Mouse (Mus musculus): ENCODE data around the gene Hoxd8. TPM values are rescaled to one million over a fixed set of nuclear protein-coding genes. Genes with fewer than 3 reads are reported as not detected.

Gene Hoxd8
- polyA plus RNA-seq, 1 experiment from 2014 or later = 0.04 TPM

DNA sequence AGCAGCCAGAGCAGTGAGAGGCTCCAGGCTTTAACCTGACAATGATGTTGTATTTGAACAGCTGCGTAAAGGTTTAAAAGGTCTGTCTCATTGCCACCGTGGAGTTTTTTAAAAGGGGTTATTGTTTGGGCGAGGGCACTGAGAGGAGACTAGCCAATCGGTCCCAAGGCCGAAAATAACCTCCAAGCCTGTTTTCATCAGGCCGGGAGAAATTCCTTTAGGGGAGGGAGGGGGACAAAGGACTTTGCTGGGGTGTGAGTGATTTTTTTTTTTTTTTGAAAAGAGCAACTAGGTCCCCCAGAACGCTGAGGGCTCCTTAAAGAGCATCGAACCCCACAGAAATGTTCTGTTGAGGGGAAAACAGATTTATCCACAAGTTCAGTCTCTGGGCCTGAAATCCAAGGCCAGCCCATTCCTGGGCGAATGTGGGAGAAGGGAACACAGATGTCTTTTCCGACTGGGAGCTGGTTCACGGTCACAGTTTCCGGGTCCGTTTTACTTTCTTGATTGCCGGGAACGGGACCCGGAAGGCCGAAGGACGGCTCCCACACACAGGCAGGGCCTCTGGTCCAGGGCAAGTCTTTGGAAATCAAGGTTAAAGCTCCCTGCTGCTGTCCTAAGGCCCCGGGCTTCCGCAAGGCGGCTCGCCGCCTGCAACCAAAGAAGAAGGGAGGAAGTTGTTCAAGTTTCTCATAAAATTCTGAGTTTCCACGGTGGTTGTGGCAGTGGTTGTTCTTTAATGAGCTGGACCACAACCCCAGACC lies 14.7 kb upstream of the Hoxd8 start:
- Histone ChIP-seq H3K9me3 (replicated peaks; ENCODE audit: control insufficient read depth, low read length) (no peaks in the 10 kb centered on the region), H3K36me3 (ENCODE audit: control insufficient read depth, insufficient read depth) (no peaks in the 10 kb centered on the region), H3K9ac (ENCODE audit: low read depth, low read length) (no peak overlapping the region), H3K4me2 (ENCODE audit: low read depth, low read length) (no peak overlapping the region), H3K27ac (ENCODE audit: low read length) (no peak overlapping the region), H3K4me3 (ENCODE audit: low read depth, low read length) (no peak overlapping the region), H3K4me1 (ENCODE audit: control insufficient read depth, low read depth, low read length) (no peaks in the 10 kb centered on the region), H3K27me3 (ENCODE audit: control insufficient read depth, insufficient read depth, low read depth, low read length) (peaks cover 91% of the 10 kb centered on the region)
- ATAC-seq (ENCODE audit: low read depth) = no peak
- 1% methylated on average over 24 of the region's 24 CpGs for WGBS (ENCODE audit: insufficient replicate concordance)

DNA sequence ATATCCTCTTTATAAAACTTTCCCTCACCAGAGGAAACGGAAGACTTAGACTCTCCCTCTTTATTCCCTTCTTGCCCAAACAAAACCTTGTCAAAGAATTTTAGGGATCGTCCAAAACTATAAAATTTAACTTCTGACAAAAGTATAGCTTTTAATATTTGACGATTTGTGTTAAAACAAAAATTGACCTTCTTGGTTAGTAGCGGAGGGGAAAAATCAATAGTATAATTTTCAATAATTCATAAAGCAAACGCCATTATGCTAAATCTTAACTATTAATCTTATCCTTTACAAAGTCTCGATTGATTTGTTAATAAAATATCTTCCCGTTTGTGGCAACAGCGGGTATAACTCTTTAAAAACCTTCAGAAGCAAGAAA lies 14.1 kb upstream of the Hoxd8 start:
- Histone ChIP-seq H3K9ac (ENCODE audit: low read depth, low read length) (no peak overlapping the region), H3K4me1 (ENCODE audit: control insufficient read depth, low read depth, low read length) (no peaks in the 10 kb centered on the region), H3K27ac (ENCODE audit: low read length) (no peak overlapping the region), H3K9me3 (replicated peaks; ENCODE audit: control insufficient read depth, low read length) (no peaks in the 10 kb centered on the region), H3K27me3 (ENCODE audit: control insufficient read depth, insufficient read depth, low read depth, low read length) (peaks cover 91% of the 10 kb centered on the region), H3K4me2 (ENCODE audit: low read depth, low read length) (no peak overlapping the region), H3K36me3 (ENCODE audit: control insufficient read depth, insufficient read depth) (no peaks in the 10 kb centered on the region), H3K4me3 (ENCODE audit: low read depth, low read length) (no peak overlapping the region)
- no peak for ATAC-seq (ENCODE audit: low read depth)
- 6% methylated on average over 8 of the region's 8 CpGs for WGBS (ENCODE audit: insufficient replicate concordance)

DNA sequence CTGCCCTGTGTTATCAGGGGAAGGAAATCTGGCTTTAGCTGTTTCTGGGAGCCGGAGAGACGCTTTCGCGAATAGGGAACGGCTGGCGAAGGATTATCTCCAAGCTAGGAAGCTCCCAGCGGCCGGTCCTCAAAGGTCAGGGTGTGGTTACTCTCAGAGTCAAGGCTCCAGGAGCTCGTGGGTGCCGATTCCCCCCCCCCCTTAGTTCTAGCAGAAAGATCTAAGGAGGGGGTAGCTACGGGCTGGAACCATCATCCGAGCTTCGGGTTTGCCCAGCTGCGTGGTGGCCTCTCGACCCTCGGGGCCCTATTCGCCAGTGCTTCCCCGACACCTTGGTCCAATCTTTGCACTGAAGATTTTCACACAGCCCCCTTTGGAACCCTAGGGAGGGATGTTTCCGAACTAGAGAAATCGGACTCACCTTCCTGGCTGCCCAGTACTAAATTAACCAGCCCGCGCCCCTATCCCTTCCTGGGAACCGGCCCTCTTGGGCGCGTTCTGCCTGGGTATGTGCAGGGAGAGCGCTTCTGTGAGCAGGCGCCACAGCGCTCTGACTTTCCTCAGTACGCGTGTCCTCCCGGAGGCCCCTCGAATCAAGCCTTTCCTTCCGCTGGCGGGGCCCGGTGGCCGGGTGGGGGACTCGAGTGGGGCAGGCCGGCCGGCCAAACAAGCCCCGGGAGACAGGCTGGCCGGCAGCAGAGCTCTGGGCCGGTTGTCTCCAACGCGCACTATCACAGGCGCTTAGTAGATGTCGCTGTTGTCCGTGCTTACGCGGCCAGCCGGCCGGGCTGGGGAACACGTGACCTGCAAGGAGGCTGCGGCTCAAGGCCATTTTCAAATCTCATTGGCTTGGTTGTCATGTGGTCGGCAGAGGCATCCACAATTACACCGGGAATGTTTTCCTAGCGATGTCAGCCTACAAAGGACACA lies 13.1 kb upstream of the Hoxd8 start, which contains the start of gene Hoxd10:
Gene Hoxd10, plus strand, starts transcription at position 903 of the 930 bp plus-strand sequence.
- H3K4me2 ChIP-seq (ENCODE audit: low read depth, low read length) = no peak within 1 kb of the TSS
- no peak within 1 kb of the TSS for H3K27ac ChIP-seq (ENCODE audit: low read length)
- no peak within 1 kb of the TSS for H3K9ac ChIP-seq (ENCODE audit: low read depth, low read length)
- ATAC-seq (ENCODE audit: low read depth) = no peak
- no peaks in the 10 kb centered on the region for H3K4me1 ChIP-seq (ENCODE audit: control insufficient read depth, low read depth, low read length)
- no peaks in the 10 kb centered on the region for H3K36me3 ChIP-seq (ENCODE audit: control insufficient read depth, insufficient read depth)
- no peak within 1 kb of the TSS for H3K4me3 ChIP-seq (ENCODE audit: low read depth, low read length)
- peaks cover 96% of the 10 kb centered on the region for H3K27me3 ChIP-seq (ENCODE audit: control insufficient read depth, insufficient read depth, low read depth, low read length)
- H3K9me3 ChIP-seq (replicated peaks; ENCODE audit: control insufficient read depth, low read length) = no peaks in the 10 kb centered on the region
- WGBS (ENCODE audit: insufficient replicate concordance) = 2% methylated on average over 56 of the region's 56 CpGs

DNA sequence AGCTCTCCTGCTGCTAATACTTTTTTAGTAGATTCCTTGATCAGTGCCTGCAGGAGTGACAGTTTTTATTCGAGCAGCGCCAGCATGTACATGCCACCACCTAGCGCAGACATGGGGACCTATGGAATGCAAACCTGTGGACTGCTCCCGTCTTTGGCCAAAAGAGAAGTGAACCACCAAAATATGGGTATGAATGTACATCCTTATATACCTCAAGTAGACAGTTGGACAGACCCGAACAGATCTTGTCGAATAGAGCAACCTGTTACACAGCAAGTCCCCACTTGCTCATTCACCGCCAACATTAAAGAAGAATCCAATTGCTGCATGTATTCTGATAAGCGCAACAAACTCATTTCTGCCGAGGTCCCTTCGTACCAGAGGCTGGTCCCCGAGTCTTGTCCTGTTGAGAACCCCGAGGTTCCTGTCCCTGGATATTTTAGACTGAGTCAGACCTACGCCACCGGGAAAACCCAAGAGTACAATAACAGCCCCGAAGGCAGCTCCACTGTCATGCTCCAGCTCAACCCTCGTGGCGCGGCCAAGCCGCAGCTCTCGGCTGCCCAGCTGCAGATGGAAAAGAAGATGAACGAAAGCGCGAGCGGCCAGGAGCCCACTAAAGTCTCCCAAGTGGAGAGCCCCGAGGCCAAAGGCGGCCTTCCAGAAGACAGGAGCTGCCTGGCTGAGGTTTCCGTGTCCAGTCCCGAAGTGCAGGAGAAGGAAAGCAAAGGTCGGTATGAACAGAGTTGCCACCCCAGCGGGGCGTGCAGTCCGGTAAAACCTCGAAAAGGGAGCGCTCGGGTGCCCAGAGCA lies 12.2 kb upstream of the Hoxd8 start:
- 4% methylated on average over 35 of the region's 35 CpGs for WGBS (ENCODE audit: insufficient replicate concordance)
- peaks cover 96% of the 10 kb centered on the region for H3K27me3 ChIP-seq (ENCODE audit: control insufficient read depth, insufficient read depth, low read depth, low read length)
- no peak overlapping the region for H3K27ac ChIP-seq (ENCODE audit: low read length)
- H3K4me1 ChIP-seq (ENCODE audit: control insufficient read depth, low read depth, low read length) = no peaks in the 10 kb centered on the region
- H3K9ac ChIP-seq (ENCODE audit: low read depth, low read length) = no peak overlapping the region
- H3K4me3 ChIP-seq (ENCODE audit: low read depth, low read length) = no peak overlapping the region
- H3K4me2 ChIP-seq (ENCODE audit: low read depth, low read length) = no peak overlapping the region
- no peaks in the 10 kb centered on the region for H3K9me3 ChIP-seq (replicated peaks; ENCODE audit: control insufficient read depth, low read length)
- no peak for ATAC-seq (ENCODE audit: low read depth)
- H3K36me3 ChIP-seq (ENCODE audit: control insufficient read depth, insufficient read depth) = no peaks in the 10 kb centered on the region

DNA sequence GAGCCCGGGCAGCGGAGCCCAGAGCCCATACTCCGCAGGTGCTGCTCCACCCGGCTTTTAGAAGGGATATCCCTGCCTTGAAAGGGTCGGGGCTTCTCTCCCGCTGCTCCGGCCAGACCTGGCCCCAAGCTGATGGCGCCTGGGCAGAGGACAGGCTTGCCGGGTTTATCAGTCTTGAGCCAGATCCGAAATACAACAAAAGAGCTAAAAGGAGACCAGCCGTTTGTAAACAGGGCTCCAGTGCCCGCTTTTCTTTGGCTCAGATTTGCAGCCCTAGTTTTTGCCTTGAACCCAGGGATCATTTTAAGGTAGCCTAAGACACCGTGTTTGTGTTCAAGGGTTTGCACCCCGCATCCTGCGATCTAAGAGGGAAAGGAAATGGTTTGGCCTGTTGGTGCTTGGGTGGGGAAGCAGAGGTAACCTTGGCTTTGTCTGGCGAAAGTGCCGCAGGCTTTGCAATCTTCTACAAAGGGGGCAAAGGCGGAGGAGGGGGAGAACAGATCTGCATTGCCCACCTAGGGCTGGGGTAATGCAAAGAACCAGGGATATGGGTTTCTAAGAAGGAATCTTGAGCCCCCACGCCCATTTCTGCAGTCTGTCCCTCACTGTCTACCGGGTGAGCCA lies 11.5 kb upstream of the Hoxd8 start:
- no peak overlapping the region for H3K4me3 ChIP-seq (ENCODE audit: low read depth, low read length)
- H3K4me1 ChIP-seq (ENCODE audit: control insufficient read depth, low read depth, low read length) = no peaks in the 10 kb centered on the region
- H3K9me3 ChIP-seq (replicated peaks; ENCODE audit: control insufficient read depth, low read length) = no peaks in the 10 kb centered on the region
- no peak overlapping the region for H3K9ac ChIP-seq (ENCODE audit: low read depth, low read length)
- no peaks in the 10 kb centered on the region for H3K36me3 ChIP-seq (ENCODE audit: control insufficient read depth, insufficient read depth)
- 1% methylated on average over 20 of the region's 20 CpGs for WGBS (ENCODE audit: insufficient replicate concordance)
- H3K27ac ChIP-seq (ENCODE audit: low read length) = no peak overlapping the region
- no peak for ATAC-seq (ENCODE audit: low read depth)
- H3K27me3 ChIP-seq (ENCODE audit: control insufficient read depth, insufficient read depth, low read depth, low read length) = peaks cover 96% of the 10 kb centered on the region
- H3K4me2 ChIP-seq (ENCODE audit: low read depth, low read length) = no peak overlapping the region

DNA sequence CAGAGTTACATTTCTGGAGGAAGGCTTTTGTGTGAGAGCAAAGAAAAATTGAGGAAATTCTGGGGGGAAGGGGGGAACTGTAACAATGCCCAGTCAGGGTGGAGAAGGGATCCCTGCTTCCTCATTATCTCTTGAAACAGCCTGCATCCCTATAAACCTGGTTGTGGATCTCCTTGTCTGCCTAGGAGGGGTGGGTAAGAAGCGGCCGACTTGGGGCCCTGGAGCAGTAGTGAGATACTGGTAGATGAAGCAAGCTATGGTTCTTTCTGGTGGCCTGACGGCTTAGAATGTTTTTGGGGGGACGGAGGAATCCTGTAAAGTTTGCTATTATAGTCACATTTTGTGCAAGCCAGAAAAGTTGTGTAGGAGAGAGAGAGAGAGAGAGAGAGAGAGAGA lies 11.0 kb upstream of the Hoxd8 start:
- Histone ChIP-seq H3K4me3 (ENCODE audit: low read depth, low read length) (no peak overlapping the region), H3K9ac (ENCODE audit: low read depth, low read length) (no peak overlapping the region), H3K27ac (ENCODE audit: low read length) (no peak overlapping the region), H3K9me3 (replicated peaks; ENCODE audit: control insufficient read depth, low read length) (no peaks in the 10 kb centered on the region), H3K4me2 (ENCODE audit: low read depth, low read length) (no peak overlapping the region), H3K27me3 (ENCODE audit: control insufficient read depth, insufficient read depth, low read depth, low read length) (peaks cover 97% of the 10 kb centered on the region), H3K36me3 (ENCODE audit: control insufficient read depth, insufficient read depth) (no peaks in the 10 kb centered on the region), H3K4me1 (ENCODE audit: control insufficient read depth, low read depth, low read length) (no peaks in the 10 kb centered on the region)
- ATAC-seq (ENCODE audit: low read depth) = no peak
- WGBS (ENCODE audit: insufficient replicate concordance) = 6% methylated on average over 4 of the region's 4 CpGs

DNA sequence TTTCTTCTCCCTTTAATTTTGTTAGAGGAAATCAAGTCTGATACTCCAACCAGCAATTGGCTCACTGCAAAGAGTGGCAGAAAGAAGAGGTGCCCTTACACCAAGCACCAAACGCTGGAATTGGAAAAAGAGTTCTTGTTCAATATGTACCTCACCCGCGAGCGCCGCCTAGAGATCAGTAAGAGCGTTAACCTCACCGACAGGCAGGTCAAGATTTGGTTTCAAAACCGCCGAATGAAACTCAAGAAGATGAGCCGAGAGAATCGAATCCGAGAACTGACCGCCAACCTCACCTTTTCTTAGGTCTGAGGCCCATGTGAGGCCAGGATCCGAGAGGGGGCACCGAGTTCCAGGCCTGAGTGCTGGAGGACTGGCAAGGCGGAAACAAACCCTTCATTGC lies 10.3 kb upstream of the Hoxd8 start:
- ATAC-seq (ENCODE audit: low read depth) = no peak
- Histone ChIP-seq H3K36me3 (ENCODE audit: control insufficient read depth, insufficient read depth) (no peaks in the 10 kb centered on the region), H3K4me3 (ENCODE audit: low read depth, low read length) (no peak overlapping the region), H3K27ac (ENCODE audit: low read length) (no peak overlapping the region), H3K9me3 (replicated peaks; ENCODE audit: control insufficient read depth, low read length) (no peaks in the 10 kb centered on the region), H3K4me1 (ENCODE audit: control insufficient read depth, low read depth, low read length) (no peaks in the 10 kb centered on the region), H3K4me2 (ENCODE audit: low read depth, low read length) (no peak overlapping the region), H3K9ac (ENCODE audit: low read depth, low read length) (no peak overlapping the region), H3K27me3 (ENCODE audit: control insufficient read depth, insufficient read depth, low read depth, low read length) (peaks cover 97% of the 10 kb centered on the region)
- 1% methylated on average over 16 of the region's 16 CpGs for whole genome bisulfite sequencing (ENCODE audit: insufficient replicate concordance)

DNA sequence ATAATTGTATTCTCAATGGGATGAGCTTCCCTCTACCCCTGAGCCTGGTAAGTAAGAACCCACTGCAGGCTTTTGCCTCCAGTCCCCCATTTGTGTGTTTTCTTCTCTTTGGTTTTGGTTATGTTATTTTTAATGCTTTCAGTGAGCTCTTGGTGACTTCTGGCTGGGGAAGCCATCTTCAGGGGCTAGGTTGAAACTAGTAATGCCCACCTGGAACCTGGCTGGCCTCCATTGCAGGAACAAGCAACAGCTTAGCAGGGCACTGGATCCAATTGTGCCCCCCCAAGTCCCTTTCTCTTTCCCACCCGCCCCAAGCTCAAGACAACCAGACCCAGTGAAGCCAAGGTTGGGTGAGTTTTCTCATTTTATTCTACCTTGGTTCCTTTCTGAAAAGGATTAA lies 9.0 kb upstream of the Hoxd8 start:
- no peak overlapping the region for H3K4me2 ChIP-seq (ENCODE audit: low read depth, low read length)
- WGBS (ENCODE audit: insufficient replicate concordance) = 14% methylated on average over 1 of the region's 1 CpGs
- no peak overlapping the region for H3K9ac ChIP-seq (ENCODE audit: low read depth, low read length)
- no peak overlapping the region for H3K4me3 ChIP-seq (ENCODE audit: low read depth, low read length)
- no peak overlapping the region for H3K27ac ChIP-seq (ENCODE audit: low read length)
- no peaks in the 10 kb centered on the region for H3K9me3 ChIP-seq (replicated peaks; ENCODE audit: control insufficient read depth, low read length)
- H3K27me3 ChIP-seq (ENCODE audit: control insufficient read depth, insufficient read depth, low read depth, low read length) = peaks cover 98% of the 10 kb centered on the region
- H3K4me1 ChIP-seq (ENCODE audit: control insufficient read depth, low read depth, low read length) = no peaks in the 10 kb centered on the region
- ATAC-seq (ENCODE audit: low read depth) = no peak
- H3K36me3 ChIP-seq (ENCODE audit: control insufficient read depth, insufficient read depth) = no peaks in the 10 kb centered on the region

Measured in liver, embryonic 16.5 days (tissue).